Mouse (Mus musculus): ENCODE data around the gene Drd4.
A peak's percentile ranks its signal among the peaks of the same experiment; 100 is the strongest.

Drd4 gene

DNA sequence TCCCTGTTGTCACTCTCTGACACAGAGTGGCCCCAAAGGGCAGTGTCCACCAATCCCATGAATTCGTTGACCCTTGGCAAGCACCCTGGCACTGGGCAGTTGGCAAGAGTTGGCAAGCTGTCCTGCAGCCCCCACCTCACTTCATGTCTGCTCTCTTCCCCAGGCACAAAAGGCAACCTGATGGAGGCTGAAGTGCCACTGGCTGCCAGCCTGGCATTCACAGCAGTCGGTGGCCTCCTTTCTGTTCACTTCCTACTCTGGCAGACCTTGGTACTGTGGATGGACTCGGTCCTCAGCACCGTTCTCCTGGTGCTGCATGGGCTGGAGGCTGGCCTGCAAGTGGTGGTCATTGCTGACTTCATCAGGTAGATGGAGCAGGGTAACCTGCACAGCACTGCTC is 43.9 kb downstream of the Drd4 start:
- DNase-seq (ENCODE audit: low spot score) = no peak

DNA sequence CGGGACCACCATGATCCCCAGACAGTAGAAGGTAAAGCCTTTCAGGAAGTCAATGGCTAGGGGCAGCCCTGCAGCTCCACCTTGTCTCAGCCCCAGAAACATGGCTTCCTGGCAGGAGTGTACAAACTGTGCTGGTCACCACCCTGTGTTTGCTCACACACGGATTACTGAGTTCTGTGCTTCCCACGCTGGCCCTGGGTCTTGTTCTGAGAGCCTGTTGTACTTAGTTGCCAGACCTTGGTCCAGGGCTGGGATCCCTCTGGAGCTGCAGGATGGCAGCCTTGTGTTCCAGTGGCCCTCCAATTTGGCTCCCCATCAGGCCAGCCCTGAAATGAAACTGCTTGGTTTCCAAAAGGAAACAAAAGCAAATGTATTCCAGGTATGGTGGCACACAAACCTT is 44.5 kb downstream of the Drd4 start:
- DNase-seq (ENCODE audit: low spot score) = no peak

GRCm38 (mm10) chr7:141337716-141338416 is 46.1 kb downstream of the Drd4 start:
- DNase-seq (ENCODE audit: low spot score) = peak; percentile 44

DNA sequence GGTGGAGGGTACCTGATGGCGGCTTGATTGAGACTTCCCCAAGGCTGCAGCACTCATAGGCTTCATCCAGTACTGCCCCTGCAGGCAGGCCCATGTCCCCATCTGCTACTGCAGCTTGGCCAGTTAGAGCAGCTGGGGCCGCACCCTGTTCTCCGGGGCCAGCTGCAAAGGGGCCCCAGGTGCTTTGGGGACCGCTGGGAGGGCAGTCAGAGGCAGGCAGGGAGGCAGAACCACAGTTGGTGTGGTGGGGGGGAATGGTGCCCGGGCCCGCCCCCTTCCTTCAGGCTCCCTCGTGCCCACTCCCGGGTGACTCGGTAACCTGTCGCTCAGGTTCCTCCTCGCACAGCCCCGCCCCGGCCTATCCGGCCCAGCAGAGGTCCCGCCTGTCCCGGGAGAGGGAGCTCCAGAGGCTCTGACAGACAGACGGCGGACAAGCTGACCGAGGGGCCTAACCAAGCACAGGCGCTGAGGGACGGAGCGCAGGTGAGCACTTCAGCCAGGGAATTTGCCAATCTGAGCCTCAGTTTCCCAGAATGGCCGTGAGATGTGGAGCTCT is 46.8 kb downstream of the Drd4 start, which contains the start of gene Eps8l2:
TSS of gene Eps8l2 (plus strand) at position 305 of the 556 bp plus-strand sequence.
- peak; percentile 42 for DNase-seq (ENCODE audit: low spot score)

- DNase-seq (ENCODE audit: low spot score) = no peak
Observed at GRCm38 (mm10) chr7:141339215-141339920, 47.6 kb downstream of the Drd4 start.

GRCm38 (mm10) chr7:141340023-141340422 is 48.2 kb downstream of the Drd4 start:
- DNase-seq (ENCODE audit: low spot score) = no peak

- no peak for DNase-seq (ENCODE audit: low spot score)
Observed at GRCm38 (mm10) chr7:141340476-141340875, 48.7 kb downstream of the Drd4 start.

DNA sequence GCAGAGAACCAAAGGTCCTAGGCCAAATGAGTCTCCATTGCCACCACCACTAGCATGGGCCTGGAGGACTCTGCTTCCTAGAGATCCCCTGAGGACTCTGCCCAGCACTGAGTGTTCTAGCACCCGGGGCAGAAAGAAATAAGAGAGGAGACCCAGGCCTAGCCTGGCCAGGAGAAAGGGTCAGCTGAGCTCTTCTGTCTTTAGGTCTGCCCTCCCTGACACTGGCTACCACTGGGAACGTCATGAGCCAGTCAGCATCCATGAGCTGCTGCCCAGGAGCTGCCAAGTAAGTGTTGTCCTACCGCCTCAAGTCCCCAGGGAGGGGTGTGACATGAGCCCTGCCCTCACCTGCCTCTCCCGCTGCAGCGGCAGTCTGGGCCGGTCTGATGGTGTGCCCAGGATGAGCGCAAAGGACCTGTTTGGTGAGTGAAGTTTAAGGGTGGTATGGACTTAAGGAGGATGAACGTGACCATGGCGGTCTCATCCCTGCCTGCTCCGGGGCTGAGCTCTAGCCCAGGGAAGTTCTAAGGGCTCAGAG is 50.0 kb downstream of the Drd4 start:
- no peak for DNase-seq (ENCODE audit: low spot score)

DNA sequence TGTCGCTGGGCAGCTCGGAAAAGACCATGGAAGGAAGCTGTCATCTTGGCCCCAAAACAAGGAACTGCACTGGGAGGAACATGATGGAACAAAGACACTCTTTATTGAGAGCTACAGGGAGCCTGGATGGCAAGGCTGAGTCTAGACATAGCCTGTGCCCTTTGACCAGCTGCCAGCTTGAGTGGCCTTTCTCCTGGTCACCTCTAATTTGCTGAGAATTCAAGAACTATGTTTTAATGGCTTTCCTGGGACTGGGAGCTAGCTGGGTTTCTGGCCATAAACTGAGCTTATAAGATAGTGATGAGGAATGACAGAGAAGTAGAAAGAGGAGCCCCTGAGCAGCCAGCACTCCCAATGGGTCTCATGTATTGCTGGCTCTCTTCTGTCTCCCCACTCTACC is 51.4 kb downstream of the Drd4 start:
- no peak for DNase-seq (ENCODE audit: low spot score)

- DNase-seq (ENCODE audit: low spot score) = no peak
Observed at GRCm38 (mm10) chr7:141343696-141344095, 51.9 kb downstream of the Drd4 start.

DNA sequence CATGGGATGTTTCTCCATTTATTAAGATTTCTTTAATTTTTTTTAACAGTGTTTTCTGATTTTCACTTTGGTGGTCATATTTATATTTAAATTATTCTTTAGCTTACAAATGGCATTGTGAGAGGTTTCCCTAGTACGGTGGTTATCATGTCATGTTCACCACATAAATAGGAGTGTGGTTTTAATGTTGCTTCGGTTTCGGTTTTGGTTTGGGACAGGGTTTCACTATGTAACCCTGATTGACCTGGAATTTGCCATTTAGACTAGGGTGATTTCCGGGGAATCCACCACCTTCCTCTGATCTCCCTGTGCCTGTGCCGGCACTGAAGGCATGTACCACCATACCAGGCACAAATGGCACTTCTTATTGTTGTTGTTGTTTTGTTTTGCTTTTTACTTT is 53.0 kb downstream of the Drd4 start:
- DNase-seq (ENCODE audit: low spot score) = no peak

Data from embryo, embryonic 10 days (tissue).